Mouse (Mus musculus): ENCODE results near the gene Dnah17. TPM values are rescaled to one million over a fixed set of nuclear protein-coding genes. Genes with fewer than 3 reads are reported as not detected.

The Dnah17 gene
- polyA plus RNA-seq, 1 experiment from 2014 or later, result 0.06 TPM

- Histone ChIP-seq H3K9me3 (replicated peaks) (no peaks in the 10 kb centered on the region), H3K27me3 (replicated peaks) (peaks cover 68% of the 10 kb centered on the region), H3K4me3 (no peak overlapping the region), H3K4me2 (no peak overlapping the region), H3K36me3 (no peaks in the 10 kb centered on the region), H3K27ac (no peak overlapping the region), H3K9ac (no peak overlapping the region), H3K4me1 (peaks cover 34% of the 10 kb centered on the region)
- no peak for ATAC-seq
- WGBS (ENCODE audit: insufficient replicate concordance), result 12% methylated on average over 14 of the region's 14 CpGs
These were observed 155.9 kb downstream of the Dnah17 start for GRCm38 (mm10) chr11:117974327-117975125.

- H3K27me3 ChIP-seq (replicated peaks), result peaks cover 77% of the 10 kb centered on the region
- no peaks in the 10 kb centered on the region for H3K36me3 ChIP-seq
- H3K9ac ChIP-seq, result no peak overlapping the region
- peaks cover 42% of the 10 kb centered on the region for H3K4me1 ChIP-seq
- no peaks in the 10 kb centered on the region for H3K9me3 ChIP-seq (replicated peaks)
- H3K4me3 ChIP-seq, result no peak overlapping the region
- ATAC-seq, result no peak
- WGBS (ENCODE audit: insufficient replicate concordance), result 46% methylated on average over 5 of the region's 5 CpGs
- no peak overlapping the region for H3K27ac ChIP-seq
- H3K4me2 ChIP-seq, result no peak overlapping the region
These were observed 156.9 kb downstream of the Dnah17 start for GRCm38 (mm10) chr11:117973569-117973968.

GRCm38 (mm10) chr11:117972656-117973558 lies 157.5 kb downstream of the Dnah17 start:
- WGBS (ENCODE audit: insufficient replicate concordance), result 53% methylated on average over 11 of the region's 11 CpGs
- Histone ChIP-seq H3K9me3 (replicated peaks) (no peaks in the 10 kb centered on the region), H3K4me3 (no peak overlapping the region), H3K9ac (no peak overlapping the region), H3K27ac (no peak overlapping the region), H3K27me3 (replicated peaks) (peaks cover 83% of the 10 kb centered on the region), H3K36me3 (peaks cover under 1% of the 10 kb centered on the region; the same call in 1 of the 2 replicates), H3K4me2 (no peak overlapping the region), H3K4me1 (peaks cover 47% of the 10 kb centered on the region)
- no peak for ATAC-seq

Small RNAs within 50 kb of the gene (microRNA-seq; reads per million reads assigned to microRNA genes)
- not detected for gene Mir6933

Other genes with a start within 250 kb of the Dnah17 start
- gene Socs3, start 160.6 kb downstream of the Dnah17 start, polyA plus RNA-seq (2016; fragmentation: Nextera tagmentation; extraction: Ambion mirVana), result 8.6 and 9.8 TPM in 2 replicates
- gene Pgs1, start 144.3 kb downstream of the Dnah17 start, polyA plus RNA-seq (2016; fragmentation: Nextera tagmentation; extraction: Ambion mirVana), result 26.4 and 29.6 TPM in 2 replicates
- gene Cyth1, start 118.0 kb upstream of the Dnah17 start, polyA plus RNA-seq (2016; fragmentation: Nextera tagmentation; extraction: Ambion mirVana), result 4.7 and 5.4 TPM in 2 replicates
- 12.5 and 14.3 TPM in 2 replicates for gene Usp36, start 159.6 kb upstream of the Dnah17 start, polyA plus RNA-seq (2016; fragmentation: Nextera tagmentation; extraction: Ambion mirVana)
- gene Cep295nl, start 211.9 kb upstream of the Dnah17 start, polyA plus RNA-seq (2016; fragmentation: Nextera tagmentation; extraction: Ambion mirVana), result 0.08 and 0.11 TPM in 2 replicates
- 8.7 and 9.9 TPM in 2 replicates for gene Timp2, start 225.1 kb upstream of the Dnah17 start, polyA plus RNA-seq (2016; fragmentation: Nextera tagmentation; extraction: Ambion mirVana)